Mouse (Mus musculus) fibroblast of lung, adult 2 months (primary cell): ENCODE results near the gene Ssbp4.

Experiments
- DNase-seq: peaks from one replicate; pipeline ENCODE4 v3.0.0-alpha.2; 2011; ENCODE audit warnings: low read depth

Gene Ssbp4

GRCm38 (mm10) chr8:70630532-70631381 is 22.1 kb upstream of the Ssbp4 start:
- DNase-seq = no peak

GRCm38 (mm10) chr8:70629574-70630531 is 21.2 kb upstream of the Ssbp4 start:
- DNase-seq = peak; percentile 73

GRCm38 (mm10) chr8:70628986-70629490 is 20.4 kb upstream of the Ssbp4 start:
- no peak for DNase-seq

- DNase-seq = no peak
Measured at GRCm38 (mm10) chr8:70627041-70627440, 18.4 kb upstream of the Ssbp4 start.

- no peak for DNase-seq
Measured at GRCm38 (mm10) chr8:70625104-70625503, 16.4 kb upstream of the Ssbp4 start.

- DNase-seq = no peak
Measured at GRCm38 (mm10) chr8:70622220-70622619, 13.5 kb upstream of the Ssbp4 start.

GRCm38 (mm10) chr8:70618888-70619334 is 10.2 kb upstream of the Ssbp4 start:
- no peak for DNase-seq

GRCm38 (mm10) chr8:70617985-70618384 is 9.3 kb upstream of the Ssbp4 start:
- DNase-seq = no peak

GRCm38 (mm10) chr8:70616645-70617044 is 8.0 kb upstream of the Ssbp4 start:
- no peak for DNase-seq

GRCm38 (mm10) chr8:70615894-70616293 is 7.2 kb upstream of the Ssbp4 start, which contains the start of gene Lrrc25:
TSS of gene Lrrc25 (plus strand) at chr8:70616155.
- no peak for DNase-seq

GRCm38 (mm10) chr8:70615281-70615680 is 6.6 kb upstream of the Ssbp4 start:
- no peak for DNase-seq

GRCm38 (mm10) chr8:70614469-70614868 is 5.8 kb upstream of the Ssbp4 start:
- DNase-seq = no peak

GRCm38 (mm10) chr8:70613763-70614162 is 5.1 kb upstream of the Ssbp4 start:
- DNase-seq = no peak

- peak; percentile 44 for DNase-seq
Measured at GRCm38 (mm10) chr8:70611849-70612248, 3.2 kb upstream of the Ssbp4 start.

- DNase-seq = peak; percentile 47
Measured at GRCm38 (mm10) chr8:70610796-70611771, 2.4 kb upstream of the Ssbp4 start.

- peak; percentile 87 for DNase-seq
Measured at GRCm38 (mm10) chr8:70609849-70610795, 1.4 kb upstream of the Ssbp4 start.

- DNase-seq = peak; percentile 56
Measured at GRCm38 (mm10) chr8:70609368-70609848, 736 bp upstream of the Ssbp4 start.

GRCm38 (mm10) chr8:70607898-70608748 is 549 bp downstream of the Ssbp4 start:
- DNase-seq = no peak

- no peak for DNase-seq
Measured at GRCm38 (mm10) chr8:70607603-70607897, 1.1 kb downstream of the Ssbp4 start.
